Mouse (Mus musculus): ENCODE results near the gene Ckap2.
"Not testable (repeated sequence)": the region's sequence is repeated elsewhere in the genome, so short reads cannot be mapped to it uniquely, and the experiment has no call there.

Gene Ckap2

DNA sequence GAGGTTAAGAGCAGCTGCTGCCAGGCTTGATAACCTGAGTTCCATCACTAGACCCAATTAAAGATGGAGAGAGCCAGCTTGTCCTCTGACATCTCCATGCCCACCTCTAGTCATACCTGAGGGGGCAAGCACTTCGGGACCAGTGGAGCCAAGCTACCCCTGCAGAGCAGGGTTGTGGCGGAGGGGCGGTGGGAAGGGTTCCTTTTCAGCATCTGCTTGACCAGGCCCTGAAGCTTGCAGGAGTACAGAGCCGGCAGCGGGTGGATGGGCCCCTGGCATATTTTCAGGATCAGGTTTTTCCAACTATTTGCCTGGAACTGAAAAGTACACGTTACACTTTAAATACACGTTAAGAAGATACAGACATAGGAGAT is 37.3 kb downstream of the Ckap2 start:
- DNase-seq (ENCODE audit: low read depth, low spot score): no peak

DNA sequence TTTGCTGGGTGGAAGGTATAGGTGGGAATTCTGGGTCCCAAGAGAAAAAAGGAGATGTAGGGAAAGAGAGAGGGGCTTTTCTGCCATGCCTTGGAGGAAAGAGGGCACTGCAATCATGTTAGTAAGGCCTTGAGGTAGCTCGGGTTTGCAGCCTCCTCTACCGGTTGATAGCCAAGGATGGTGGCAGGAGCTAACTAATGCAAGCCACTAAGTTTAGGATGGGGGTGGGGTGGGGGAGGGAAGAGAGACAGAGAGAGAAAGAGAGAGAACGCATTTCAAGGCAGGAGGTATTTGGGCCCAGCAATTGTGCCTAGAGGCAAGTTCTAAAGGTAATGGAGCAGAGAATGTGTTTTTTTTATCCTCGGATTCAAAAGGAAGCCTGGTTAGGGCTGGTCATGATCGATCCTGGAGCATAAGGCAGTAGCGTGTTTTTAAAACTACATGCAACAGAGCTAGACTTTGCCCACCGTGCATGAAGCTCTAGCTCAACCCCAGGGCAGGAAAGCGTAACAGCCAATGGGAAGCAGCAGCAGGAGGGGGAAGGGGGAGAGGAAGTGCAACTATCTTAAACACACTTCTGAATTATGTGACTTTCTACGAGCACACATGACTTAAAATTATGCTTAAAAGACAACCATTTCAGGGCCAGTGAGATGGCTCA is 37.8 kb downstream of the Ckap2 start:
- DNase-seq (ENCODE audit: low read depth, low spot score): no peak

DNA sequence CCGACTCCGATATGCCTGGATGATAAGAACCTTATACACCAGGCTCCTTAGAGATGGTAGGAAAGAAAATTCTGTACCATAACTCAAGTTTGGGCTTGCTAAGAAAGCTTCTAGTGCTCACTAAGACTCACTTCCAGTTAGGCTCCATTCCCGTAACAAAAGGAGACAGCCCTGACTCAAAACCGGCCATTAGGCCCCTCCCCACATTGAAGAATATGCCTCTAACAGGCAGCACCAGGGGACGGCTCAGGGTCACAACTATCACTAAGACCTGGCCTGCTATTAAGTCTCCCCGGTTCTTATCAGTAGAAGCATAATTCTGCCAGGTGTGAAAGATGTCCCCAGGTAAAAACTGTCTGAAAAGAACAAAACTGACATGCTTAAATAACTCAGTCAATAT is 39.8 kb downstream of the Ckap2 start:
- peak; percentile 50 for DNase-seq (ENCODE audit: low read depth, low spot score)

DNA sequence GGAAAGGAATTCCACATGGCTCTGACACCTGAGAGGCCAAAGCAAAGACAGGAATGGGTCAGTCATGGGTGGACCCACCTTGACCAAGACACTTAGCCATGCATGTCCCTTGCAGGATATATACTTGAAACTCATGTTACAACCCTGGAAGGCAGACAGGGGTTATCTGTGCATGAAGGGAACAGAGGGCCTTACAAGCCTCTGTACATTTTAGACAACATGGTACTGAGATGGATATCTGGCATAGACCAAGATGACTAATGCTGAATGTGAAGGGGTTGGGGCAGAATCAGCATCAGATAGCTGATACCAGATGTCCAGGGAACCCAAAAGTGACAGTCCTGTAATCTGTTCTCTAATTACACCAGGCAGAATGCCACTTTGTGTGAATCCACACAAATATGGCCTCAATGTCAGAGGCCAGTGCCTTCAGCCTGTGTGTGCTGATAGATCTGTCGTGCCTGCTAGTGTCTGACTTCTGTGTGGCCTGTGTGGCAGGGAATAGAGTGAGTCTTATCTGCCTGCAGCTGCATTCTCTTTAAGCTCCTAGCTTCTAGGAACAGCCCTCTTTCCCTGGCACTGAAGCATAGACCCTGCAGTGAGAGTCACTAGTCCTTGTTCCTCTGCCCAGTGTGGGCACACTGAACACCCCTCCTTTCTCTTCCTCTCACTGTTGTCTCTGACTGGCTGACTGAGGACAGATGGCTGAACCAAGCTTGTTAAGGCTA is 41.7 kb downstream of the Ckap2 start:
- no peak for DNase-seq (ENCODE audit: low read depth, low spot score)

DNA sequence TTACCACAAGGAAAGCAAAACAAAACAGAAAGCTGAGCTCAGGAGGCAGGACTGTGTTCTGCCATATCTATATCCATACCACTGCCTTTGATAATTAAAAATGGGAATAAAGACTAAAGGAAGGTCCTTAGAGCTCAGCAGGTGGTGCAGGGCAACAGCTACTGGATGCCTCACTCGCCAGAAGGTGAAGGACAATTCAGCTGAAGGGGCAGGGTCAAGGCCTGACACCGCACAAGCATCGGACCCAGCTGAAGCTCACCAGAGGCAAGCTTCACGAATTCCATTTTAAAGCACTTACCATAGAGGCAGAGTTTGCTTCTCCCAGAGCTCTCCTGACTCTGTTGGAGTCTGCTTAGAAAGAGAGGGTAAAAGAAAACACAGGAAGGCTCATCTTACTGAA is 43.0 kb downstream of the Ckap2 start:
- no peak for DNase-seq (ENCODE audit: low read depth, low spot score)

DNA sequence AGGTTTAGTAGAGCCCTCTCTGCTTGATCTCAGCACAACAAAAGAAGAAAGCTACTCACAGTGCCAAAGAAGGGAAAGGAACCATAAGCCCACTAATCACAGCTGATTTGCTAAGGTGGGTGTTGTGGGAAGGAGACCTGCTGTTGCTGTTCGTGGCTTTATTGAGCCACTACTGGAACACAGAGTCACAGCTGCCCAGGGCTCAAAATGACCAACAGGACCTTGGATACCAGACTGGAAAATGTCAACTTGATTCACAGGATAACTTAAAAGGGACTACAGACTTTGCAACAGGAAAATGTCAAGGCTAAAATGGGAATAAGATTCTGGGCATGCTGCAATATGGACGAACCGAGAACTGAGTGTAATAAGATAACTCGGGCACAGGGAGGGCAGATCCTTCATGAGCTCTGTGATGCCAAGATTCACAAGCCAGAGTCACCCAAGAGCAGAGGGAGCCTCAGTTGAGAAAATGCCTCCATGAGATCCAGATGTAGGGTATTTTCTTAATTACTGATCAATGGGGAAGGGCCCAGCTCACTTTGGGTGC is 43.7 kb downstream of the Ckap2 start:
- DNase-seq (ENCODE audit: low read depth, low spot score): no peak

DNA sequence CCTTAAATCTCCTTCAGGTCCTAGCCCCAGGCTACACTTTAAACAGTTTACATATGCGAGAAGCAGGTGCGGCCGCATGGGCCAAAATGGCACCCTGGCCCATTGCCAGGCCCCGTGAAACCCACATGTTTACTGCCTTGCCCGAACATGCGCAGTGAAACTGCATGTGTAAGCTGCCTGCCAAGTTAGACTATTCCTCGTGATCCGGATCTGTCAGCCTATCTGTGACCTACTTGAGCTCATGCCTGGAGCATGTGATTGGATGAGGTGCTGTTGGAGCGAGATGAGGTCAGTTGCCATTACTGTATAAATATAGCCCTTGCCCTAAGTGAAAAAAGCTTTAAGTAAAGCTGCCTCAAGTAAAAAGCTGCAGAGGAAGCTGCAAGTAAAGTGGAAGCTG is 49.2 kb downstream of the Ckap2 start:
- DNase-seq (ENCODE audit: low read depth, low spot score): not testable (repeated sequence)

DNA sequence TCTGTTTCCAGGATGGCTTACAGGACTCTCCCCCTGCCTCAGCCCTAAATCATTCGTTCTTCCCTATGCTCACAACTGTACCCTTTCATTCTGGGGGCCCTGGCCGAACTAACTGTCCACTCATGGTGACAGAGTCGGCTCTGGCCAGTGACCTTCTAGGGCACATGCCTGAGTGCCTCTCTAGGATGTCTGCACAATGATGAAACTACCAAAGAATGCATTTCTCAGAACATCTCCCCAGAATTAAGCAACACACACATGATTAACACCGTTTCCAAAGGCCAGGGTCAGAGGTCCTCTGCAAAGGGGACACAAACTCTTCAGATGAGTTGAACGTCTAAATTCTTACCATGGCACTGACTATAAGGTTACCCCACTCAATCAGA is 50.9 kb downstream of the Ckap2 start:
- DNase-seq (ENCODE audit: low read depth, low spot score): no peak

DNA sequence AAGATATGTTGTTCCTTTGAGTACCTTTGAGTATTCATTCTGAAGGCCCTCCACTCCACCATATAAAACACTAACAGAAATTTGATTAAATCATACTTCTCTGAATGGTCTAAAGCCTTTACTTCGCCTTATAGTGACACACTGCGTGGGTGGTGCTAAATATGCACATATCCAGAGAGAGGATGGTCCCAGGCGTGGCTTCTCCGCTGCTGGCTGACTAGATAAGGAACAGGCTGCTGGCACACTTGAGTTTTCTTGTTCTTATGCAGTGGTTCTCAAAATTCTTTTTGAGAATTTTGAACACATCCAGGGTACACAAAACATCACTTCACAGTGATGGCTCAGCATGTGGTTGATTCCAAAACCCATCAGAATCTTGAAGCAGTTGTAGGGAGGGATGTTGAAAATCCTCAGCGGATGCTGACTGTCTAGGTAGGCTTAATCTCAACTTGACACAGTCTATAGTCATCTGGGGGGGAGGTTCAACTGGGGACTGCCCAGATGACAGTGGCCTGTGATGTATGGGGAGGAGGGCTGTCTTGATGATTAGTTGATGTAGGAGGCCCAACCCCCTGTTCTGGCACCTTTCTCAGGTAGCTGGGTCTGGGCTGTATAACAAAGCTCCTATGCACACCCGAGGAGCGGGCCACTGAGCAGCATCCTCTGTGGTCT is 51.4 kb downstream of the Ckap2 start:
- DNase-seq (ENCODE audit: low read depth, low spot score): no peak

DNA sequence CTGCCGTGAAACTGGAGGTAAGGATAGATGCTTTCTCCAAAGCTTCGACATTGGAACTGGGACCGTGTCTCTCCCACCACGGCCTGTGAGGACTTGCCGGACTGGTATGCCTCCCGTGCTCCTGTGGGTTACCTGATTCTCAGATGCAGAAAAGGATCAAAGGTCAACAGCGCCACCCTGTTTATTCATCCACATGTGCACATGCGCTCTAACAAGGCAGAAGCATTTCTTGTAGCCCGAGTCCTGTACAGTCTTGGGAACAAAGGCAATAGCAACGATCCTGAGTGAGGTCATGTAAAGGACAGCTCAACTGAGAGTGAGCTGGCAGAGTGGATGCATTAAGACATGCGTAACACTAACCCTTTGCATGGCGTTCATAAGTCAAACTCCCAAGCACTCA is 53.6 kb downstream of the Ckap2 start:
- peak; percentile 12 for DNase-seq (ENCODE audit: low read depth, low spot score)

DNA sequence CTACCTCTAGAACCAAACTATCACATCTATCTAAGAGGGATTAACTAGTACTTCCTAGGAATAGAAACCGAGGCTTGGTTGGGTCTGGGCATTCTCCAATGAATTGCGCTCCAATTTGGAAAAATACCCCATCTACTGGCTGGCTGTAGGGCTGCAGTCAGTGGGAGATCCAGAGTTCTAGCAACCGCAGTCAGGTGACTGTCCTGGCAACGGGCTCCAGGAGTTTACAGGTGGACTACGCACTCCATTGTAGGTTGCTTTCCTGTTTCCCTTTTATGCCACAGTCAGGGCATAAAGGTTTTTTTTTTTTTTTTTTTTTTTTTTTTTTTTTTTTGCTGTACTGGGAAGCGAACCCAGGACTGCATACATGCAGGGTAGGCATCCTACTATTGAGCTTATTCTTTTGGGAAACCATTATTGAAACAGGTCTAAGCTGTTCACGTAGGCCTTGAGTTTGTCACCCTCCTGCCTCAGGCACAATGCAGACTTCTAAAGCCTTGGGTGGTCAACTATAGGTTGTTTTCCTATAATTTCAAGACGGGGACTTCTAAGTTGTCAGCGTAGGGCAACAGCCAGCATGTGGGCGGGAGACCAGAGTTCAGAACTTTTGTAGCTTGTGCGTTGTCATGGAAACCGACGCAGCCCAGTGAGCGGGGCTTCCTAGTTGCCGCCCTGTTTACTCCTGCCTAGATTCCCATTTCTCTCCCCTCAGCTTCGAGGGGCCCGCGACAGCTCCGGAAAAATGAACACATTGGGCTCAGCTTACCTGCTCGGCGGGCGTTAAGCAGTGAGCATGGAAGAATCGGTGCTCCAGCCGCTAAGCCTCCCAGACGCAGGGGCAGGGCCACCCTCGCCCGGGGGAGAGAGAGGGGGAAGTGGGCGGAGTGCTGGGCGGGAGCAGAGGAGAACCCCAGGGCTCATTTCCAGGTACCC is 61.1 kb downstream of the Ckap2 start, which contains the start of gene Nek5:
TSS of gene Nek5 (minus strand) at position 834 of the 933 bp plus-strand sequence.
- DNase-seq (ENCODE audit: low read depth, low spot score): peak; percentile 90

Measured in ZHBTc4 (cell line).